Mouse (Mus musculus) cerebellum, adult 11 months (tissue): ENCODE results near the gene Gas6.

ENCODE experiments used
- DNase-seq: peaks from one replicate; pipeline ENCODE4 v3.0.0; 2022

Gene Gas6

GRCm38 (mm10) chr8:13459431-13459830, 34.9 kb downstream of the Gas6 start:
- DNase-seq: no peak

DNA sequence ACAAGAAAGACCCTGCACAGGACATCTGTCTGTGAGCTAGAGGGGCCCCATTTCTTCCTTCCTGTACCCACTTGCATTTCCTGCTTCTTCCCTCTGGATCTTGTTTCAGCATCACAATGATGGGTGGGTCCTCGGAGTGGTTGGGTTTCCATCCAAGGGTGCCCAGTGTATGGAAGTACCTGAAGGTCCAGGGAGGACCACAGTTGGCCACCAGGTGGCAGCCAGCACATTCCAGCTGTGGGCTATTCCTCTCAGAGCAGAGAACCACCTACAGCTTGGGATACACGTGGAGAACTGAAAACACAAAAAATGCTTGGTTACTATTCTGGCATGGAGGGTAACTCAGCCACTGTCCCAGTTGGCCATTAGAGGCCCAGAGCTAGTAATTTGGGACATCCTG, 39.0 kb downstream of the Gas6 start:
- DNase-seq: no peak

DNA sequence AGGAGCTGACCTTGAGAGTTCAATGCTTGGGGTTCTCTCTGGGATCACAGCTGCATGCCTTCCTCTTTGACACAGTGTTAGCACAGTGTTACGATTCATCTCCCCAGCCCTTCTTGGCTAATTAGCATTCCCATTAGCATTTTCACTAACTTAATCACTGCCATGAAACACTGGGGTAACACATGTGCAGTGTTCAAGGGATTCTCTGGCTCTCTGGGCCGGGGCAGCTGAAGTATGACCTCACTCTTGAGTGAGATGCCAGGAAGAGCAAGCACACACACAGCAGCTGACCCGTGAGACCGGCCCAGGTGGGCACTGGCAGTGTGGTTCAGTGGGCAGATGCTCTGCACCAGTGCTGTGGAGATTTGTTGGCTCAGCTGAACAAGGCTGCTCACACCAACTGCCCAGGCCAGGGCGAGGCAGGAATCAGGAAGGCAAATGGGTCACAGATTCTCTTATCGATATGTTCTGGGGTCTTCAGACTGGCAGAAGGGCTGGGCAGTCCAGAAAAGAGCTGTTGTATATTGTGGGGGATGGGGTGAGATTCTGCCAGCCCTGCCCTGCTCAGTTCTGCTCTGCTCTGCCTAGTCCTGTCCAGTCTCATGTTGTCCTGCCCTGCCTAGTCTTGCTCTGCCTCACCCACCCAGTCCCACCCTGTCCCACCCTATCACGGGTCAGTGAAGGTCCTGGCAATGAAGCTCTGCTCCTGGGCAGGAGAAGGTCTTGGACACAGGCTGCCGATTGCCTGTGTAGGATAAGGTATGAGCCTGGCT, 39.8 kb downstream of the Gas6 start:
- no peak for DNase-seq

- no peak for DNase-seq
These were observed 42.5 kb downstream of the Gas6 start for GRCm38 (mm10) chr8:13451747-13452277.

DNA sequence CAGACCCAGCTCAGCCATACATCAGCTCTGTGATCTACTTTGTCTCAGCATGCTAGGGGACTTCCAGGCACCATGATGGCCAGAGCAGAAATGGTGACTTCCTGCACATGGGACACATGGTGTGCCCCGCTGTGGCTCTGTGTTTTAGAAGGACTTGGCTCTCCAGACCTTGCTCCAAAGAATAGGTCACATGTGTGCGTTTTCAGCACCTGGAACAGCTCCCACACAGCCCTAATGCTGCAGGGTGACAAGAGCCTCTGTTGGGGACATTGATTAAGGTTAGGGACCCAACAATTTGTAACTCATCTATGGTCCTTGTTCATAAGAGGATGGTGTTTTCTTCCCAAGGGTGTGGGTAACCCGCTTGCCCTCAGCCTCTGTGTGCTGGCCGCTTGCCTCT, 46.1 kb downstream of the Gas6 start:
- DNase-seq: no peak

DNA sequence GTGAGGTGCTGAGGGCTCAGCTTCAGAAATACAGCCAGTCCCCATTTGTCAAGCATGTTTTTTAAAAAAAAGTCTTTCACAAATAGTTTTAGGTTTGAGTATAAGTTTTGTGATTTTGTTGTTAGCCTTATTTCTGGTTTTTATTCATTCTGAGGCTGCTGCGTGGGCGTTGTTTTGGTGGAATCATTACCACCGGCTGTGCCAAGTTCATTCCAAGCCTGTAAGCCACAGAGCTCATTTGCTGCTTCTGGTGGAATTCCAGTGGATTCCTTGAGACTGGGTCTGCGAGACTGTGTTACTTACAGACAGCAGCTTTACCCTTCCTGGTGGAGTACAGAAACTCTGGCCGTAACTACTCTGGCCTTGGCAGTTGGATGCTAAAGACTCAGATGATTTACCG, 47.8 kb downstream of the Gas6 start:
- no peak for DNase-seq

GRCm38 (mm10) chr8:13442152-13442551, 52.1 kb downstream of the Gas6 start:
- DNase-seq: no peak

DNA sequence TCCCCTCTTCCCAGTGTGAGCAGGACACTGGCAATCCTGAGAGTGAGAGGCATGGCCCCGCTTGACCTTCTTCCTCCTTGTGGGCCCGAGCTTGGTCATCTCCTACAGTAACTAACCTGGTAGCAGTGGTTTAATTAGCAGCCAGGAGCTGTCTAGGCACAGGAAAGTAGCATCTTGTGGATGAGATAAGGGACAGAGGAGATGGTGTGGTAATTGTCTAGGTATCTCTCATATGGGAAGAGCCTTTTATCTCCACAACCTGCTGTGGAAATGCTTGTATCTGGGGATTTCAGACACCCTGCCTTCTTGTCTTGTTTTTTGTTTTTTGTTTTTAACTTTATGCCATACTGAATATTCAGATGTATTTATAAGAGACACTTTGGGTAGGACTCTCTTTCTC, 56.8 kb downstream of the Gas6 start:
- no peak for DNase-seq

- DNase-seq: no peak
These were observed 58.2 kb downstream of the Gas6 start for GRCm38 (mm10) chr8:13436052-13436451.

DNA sequence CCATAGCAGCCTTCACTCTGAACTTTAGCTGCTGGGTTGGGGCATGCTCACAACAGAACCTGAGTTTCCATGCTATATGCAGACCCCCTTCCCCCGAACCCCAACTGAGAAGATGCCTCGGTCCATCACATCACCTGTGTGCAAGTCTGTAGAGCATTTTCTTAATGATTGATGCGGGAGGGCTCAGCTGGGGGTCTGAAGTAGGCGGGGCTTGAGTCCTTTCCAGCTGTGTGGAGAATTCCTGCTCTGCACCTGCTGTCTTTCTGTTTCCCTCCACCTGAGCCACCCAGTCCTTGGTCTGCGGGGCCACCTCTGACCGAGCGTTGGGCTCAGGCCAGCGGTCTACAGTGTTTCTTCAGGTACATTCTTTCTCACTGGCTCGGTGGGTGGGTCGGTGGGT, 59.4 kb downstream of the Gas6 start, which contains the start of gene Tmem255b:
Tmem255b (plus strand) TSS at position 301 of the 400 bp plus-strand sequence.
- no peak for DNase-seq

DNA sequence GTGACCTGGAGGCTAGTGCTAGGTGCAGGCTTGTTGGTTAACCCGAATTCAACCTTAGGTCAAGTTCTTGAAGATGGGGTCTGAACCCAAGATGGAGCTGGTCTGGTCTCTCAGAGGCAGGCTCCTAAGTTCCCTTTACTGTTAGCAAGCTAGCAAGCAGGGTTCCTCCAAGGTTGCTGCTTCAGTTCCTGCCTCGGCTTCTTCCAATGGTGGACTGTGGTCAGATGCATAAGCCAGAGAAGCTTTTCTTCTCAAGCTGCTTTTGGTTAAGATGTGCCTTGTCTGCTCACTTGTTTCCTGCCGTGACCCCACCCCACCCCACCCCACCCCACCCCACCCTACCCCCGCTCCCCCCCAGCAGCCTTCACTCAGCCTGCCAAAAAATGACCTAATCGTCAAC, 61.2 kb downstream of the Gas6 start:
- DNase-seq: no peak

GRCm38 (mm10) chr8:13430866-13431265, 63.4 kb downstream of the Gas6 start:
- DNase-seq: no peak

DNA sequence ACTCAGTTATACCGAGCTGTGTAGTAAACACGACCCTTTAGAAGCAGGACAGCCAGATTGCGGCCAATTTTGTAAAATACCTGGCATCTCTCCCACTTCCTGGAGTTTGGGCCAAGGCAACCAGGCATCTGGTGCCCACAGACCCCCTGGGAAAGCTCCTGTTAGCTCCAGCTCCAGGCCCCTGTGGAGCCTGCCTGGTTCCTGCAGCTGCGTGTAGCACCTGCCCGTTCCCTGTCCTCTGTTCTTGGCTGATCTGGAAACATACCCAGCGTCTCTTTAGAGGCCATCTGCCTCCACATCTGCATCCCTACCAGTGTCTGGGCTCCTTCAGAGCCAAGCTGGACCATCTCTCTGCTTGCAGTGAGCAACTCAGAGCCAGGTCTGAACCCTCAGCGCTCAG, 63.9 kb downstream of the Gas6 start:
- DNase-seq: no peak

GRCm38 (mm10) chr8:13428156-13428555, 66.1 kb downstream of the Gas6 start:
- DNase-seq: no peak

GRCm38 (mm10) chr8:13427351-13427750, 66.9 kb downstream of the Gas6 start:
- no peak for DNase-seq

DNA sequence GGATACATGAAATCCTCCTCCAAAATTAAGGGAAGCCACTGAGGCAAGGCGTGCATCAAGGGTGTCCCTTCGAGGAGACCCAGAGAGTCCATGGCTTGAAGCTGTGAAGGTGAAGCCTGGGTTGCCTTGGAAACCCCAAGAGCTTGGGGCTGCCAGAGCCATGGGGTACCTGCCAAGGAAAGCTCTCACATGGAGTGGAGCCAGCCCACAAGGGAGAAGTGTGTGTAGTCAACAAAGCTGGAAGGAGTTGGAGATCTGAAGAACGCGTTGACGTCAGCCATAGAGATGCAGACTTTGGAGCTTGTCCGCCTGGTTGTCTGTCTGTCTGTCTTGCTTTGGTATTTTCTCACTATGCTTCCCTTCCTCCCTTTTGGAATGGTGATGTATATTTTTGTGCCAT, 73.3 kb downstream of the Gas6 start:
- no peak for DNase-seq

GRCm38 (mm10) chr8:13419111-13419639, 75.1 kb downstream of the Gas6 start:
- DNase-seq: no peak

DNA sequence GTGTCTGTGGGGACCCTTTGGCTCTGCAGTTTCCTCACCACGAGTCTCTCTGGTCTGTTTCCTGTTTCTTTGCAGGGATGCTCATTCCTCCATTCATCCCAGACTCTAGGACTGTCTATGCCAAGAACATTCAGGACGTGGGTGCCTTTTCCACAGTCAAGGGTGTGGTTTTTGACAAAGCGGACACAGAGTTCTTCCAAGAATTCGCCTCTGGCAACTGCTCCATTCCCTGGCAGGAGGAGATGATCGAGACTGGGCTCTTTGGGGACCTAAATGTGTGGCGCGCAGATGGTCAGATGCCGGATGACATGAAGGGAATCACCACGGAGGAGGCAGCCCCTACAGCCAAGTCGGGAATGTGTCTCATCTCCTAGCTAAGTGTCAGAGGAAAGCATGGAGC, 78.4 kb downstream of the Gas6 start:
- no peak for DNase-seq
